Mouse (Mus musculus): ENCODE results near the gene Trpc7.

The Trpc7 gene

DNA sequence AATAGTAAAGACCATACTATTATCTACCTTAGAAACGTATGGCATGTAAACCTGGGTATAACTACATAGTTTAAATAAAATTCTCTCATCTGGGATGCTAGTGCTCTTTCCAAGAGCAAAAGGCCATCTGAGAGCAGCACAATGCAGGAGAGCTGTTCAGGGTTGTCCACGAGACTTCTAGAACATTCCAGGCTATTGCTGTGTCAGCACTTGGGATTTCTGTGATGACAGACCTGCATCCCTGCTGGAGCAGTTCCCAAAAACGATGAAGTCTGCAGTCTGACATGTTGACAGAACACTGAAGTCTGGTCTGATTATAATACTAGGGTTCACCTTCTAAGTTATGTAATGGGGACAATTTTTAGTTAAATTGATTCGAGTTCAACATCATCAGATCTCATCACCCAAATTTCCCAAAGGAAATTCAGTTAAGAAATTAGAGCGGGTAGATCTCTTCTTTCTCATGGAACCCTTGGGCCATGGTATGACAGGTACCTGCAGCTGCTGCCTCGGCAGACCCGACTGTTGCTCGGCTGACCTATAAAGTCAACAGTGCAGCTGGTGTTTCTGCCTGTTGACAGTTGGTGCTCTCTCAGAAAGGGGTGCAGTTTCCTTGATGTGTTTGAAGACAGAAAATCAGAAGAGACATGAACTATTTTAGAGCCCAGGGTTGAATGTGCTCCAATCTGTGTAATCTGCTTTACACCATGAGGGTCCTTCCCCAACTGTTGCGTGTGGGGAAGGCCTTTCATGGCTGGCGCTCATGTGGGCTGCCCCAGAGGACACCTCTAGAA lies 148.9 kb downstream of the Trpc7 start:
- DNase-seq (ENCODE audit: low spot score in 2 of 2), result no peak

- DNase-seq (ENCODE audit: low spot score in 2 of 2), result no peak
These were observed 153.4 kb downstream of the Trpc7 start for GRCm38 (mm10) chr13:56742325-56742901.

GRCm38 (mm10) chr13:56741691-56742090 lies 154.1 kb downstream of the Trpc7 start:
- no peak for DNase-seq (ENCODE audit: low spot score in 2 of 2)

- no peak for DNase-seq (ENCODE audit: low spot score in 2 of 2)
These were observed 155.3 kb downstream of the Trpc7 start for GRCm38 (mm10) chr13:56740496-56740895.

GRCm38 (mm10) chr13:56739556-56739955 lies 156.2 kb downstream of the Trpc7 start:
- DNase-seq (ENCODE audit: low spot score in 2 of 2), result no peak

GRCm38 (mm10) chr13:56735212-56735875 lies 160.4 kb downstream of the Trpc7 start:
- DNase-seq (ENCODE audit: low spot score in 2 of 2), result peak in 1 of 2 experiments; percentile 53

DNA sequence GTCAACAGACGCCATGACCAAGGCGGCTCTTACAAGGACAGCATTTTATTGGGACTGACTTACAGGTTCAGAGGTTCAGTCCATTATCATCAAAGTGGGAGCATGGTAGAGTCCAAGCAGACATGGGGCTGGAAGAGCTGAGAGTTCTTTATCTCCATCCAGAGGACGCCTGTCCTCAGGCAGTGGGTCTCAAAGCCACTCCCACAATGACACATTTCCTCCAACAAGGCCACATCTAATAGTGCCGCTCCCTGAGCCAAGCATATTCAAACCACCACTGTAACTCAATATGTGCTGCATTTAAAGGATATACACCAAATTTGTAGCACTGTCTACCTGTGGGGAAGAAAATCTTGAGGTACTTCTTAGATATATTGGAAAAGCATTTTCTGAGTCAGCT lies 161.2 kb downstream of the Trpc7 start:
- DNase-seq (ENCODE audit: low spot score in 2 of 2), result no peak

DNA sequence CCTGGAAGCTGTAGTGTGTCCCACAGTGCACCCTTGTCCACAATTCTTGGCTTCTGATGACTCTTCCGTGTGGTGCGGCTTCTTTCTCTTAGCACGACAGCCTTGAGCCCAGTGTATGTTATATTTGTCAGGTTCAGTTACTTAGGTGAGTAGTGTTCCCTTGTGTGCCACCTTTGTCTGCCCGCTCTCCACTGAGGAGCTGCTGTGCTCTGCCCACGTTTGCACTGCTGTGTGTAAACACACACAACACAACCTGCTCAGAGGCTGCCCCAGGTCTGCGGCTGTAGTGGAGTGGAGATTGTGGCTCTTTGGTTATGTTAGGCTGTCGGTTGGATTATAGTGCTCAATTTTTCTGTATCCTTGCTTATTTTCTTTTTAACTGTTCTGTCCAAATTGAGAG lies 166.7 kb downstream of the Trpc7 start:
- no peak for DNase-seq (ENCODE audit: low spot score in 2 of 2)

DNA sequence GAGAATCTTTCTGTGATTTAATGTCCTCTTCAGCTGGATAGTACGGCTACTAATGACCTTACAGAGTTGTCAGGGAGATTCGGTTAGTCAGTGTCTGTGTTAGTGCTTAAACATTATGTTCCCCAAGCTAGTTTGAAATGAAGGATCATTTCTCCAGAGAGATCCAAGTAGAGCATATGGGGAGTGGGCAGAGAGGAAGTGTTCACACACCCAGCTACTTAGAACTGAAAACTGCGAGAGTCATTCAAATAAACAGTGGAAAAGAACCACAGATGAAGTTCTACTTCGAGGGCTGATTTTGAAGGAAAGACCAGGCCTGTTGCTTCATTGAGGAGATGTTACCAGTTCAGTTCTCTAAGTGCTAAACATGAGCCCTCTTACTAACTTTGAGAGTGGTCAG lies 169.2 kb downstream of the Trpc7 start:
- peak in 1 of 2 experiments; percentile 39 for DNase-seq (ENCODE audit: low spot score in 2 of 2)

Data from left cerebral cortex, adult 9 months (tissue).